13 mouse cellular contexts compared by ENCODE assay signal in genomic region chr5:36375886-36376285, GRCm38 (mm10). TPM values are rescaled to one million over a fixed set of nuclear protein-coding genes. Genes with fewer than 3 reads are reported as not detected.
DNase-seq lines count a peak whose midpoint lies in the region; ATAC-seq and TF ChIP-seq lines count a peak whose summit lies in the region.
"Had no signal": no experiment of that assay in that cellular context is flagged by ENCODE, and none has a peak within 500 bp of the region (broad histone marks: within the 10 kb centered on the region; RNA-seq: fewer than 3 reads in every experiment).

No protein-coding gene starts in this region.

- no peak overlapping the region for H3K4me2 ChIP-seq in lung, embryonic 14.5 days
- H3K4me2 ChIP-seq in intestine, embryonic 14.5 days (ENCODE audit: low read length) = no peak overlapping the region
- H3K4me2 ChIP-seq: embryonic facial prominence, embryonic 12.5 days; heart, embryonic 13.5 days; liver, embryonic 13.5 days; midbrain, embryonic 12.5 days had no signal

- peak; percentile 30 for DNase-seq in lung, embryonic 14.5 days
- no peak for DNase-seq in lung, postnatal 14 days
- DNase-seq in Muller cell, postnatal 12 days (ENCODE audit: inconsistent ontology term) = peak; percentile 76
- DNase-seq in intestine, embryonic 14.5 days (ENCODE audit: low spot score) = no peak
- peak; percentile 42 for DNase-seq in splenic B cell, adult 2 months (ENCODE audit: low read depth, low spot score)
- DNase-seq in layer of hippocampus, adult 8-10 months (ENCODE audit: low spot score in 2 of 2) = no peak
- DNase-seq in left cerebral cortex, postnatal 4 days = no peak
- DNase-seq in cerebellum, adult 11 months = no peak
- DNase-seq: liver, embryonic 13.5 days had no signal

- H3K9me3 ChIP-seq in lung, embryonic 14.5 days (ENCODE audit: low read depth, low read length) = no peaks in the 10 kb centered on the region
- H3K9me3 ChIP-seq in intestine, embryonic 14.5 days (ENCODE audit: control insufficient read depth, low read length) = no peaks in the 10 kb centered on the region
- H3K9me3 ChIP-seq: embryonic facial prominence, embryonic 12.5 days; G1E; heart, embryonic 13.5 days; liver, embryonic 13.5 days; midbrain, embryonic 12.5 days had no signal

- 51% methylated on average over 8 of the region's 8 CpGs for WGBS in lung, embryonic 14.5 days
- 33% methylated on average over 8 of the region's 8 CpGs for WGBS in intestine, embryonic 14.5 days

- peaks cover 32% of the 10 kb centered on the region for H3K4me1 ChIP-seq in lung, embryonic 14.5 days (ENCODE audit: insufficient read depth)
- peaks cover 78% of the 10 kb centered on the region for H3K4me1 ChIP-seq in intestine, embryonic 14.5 days (replicated peaks; ENCODE audit: control insufficient read depth, insufficient read depth, low read length)

- intact Hi-C loops in left cerebral cortex, postnatal 4 days (cut with DNase I) = no loop called here

- H3K4me3 ChIP-seq in lung, embryonic 14.5 days (ENCODE audit: low read depth, low read length) = no peak overlapping the region
- H3K4me3 ChIP-seq in intestine, embryonic 14.5 days (ENCODE audit: low read depth, low read length) = no peak overlapping the region
- H3K4me3 ChIP-seq: embryonic facial prominence, embryonic 12.5 days; heart, embryonic 13.5 days; liver, embryonic 13.5 days; midbrain, embryonic 12.5 days had no signal

- no peaks in the 10 kb centered on the region for H3K27me3 ChIP-seq in lung, embryonic 14.5 days (ENCODE audit: insufficient read depth, low read length)
- no peaks in the 10 kb centered on the region for H3K27me3 ChIP-seq in intestine, embryonic 14.5 days (replicated peaks; ENCODE audit: control insufficient read depth, insufficient read depth, low read length)
- H3K27me3 ChIP-seq in splenic B cell, adult 2 months (ENCODE audit: control insufficient read depth, insufficient read depth, low read length, poor library complexity, severe bottlenecking) = no peaks in the 10 kb centered on the region
- H3K27me3 ChIP-seq: embryonic facial prominence, embryonic 12.5 days; heart, embryonic 13.5 days; liver, embryonic 13.5 days had no signal

- H3K9ac ChIP-seq in lung, embryonic 14.5 days = no peak overlapping the region
- H3K9ac ChIP-seq in intestine, embryonic 14.5 days (ENCODE audit: low read length) = no peak overlapping the region
- H3K9ac ChIP-seq: embryonic facial prominence, embryonic 12.5 days; heart, embryonic 13.5 days; liver, embryonic 13.5 days; midbrain, embryonic 12.5 days had no signal

- no peak overlapping the region for H3K27ac ChIP-seq in lung, embryonic 14.5 days (ENCODE audit: low read depth)
- peak overlapping the region; percentile 83 for H3K27ac ChIP-seq in intestine, embryonic 14.5 days (ENCODE audit: low read depth)
- H3K27ac ChIP-seq: heart, embryonic 13.5 days; liver, embryonic 13.5 days; midbrain, embryonic 12.5 days had no signal

- no peak for ATAC-seq in lung, embryonic 14.5 days (ENCODE audit: insufficient read depth)
- ATAC-seq in intestine, embryonic 14.5 days (replicated peaks; ENCODE audit: low FRiP score, low TSS enrichment, low read depth) = no peak

- no peak for TF ChIP-seq CTCF in lung, embryonic 14.5 days (IDR thresholded peaks at IDR 0.05; ENCODE audit: low read depth)

- H3K36me3 ChIP-seq in lung, embryonic 14.5 days (ENCODE audit: insufficient read depth) = no peaks in the 10 kb centered on the region
- H3K36me3 ChIP-seq in intestine, embryonic 14.5 days (ENCODE audit: control insufficient read depth, insufficient read depth, low read length) = no peaks in the 10 kb centered on the region
- H3K36me3 ChIP-seq in splenic B cell, adult 2 months (ENCODE audit: control insufficient read depth, insufficient read depth, low read length, poor library complexity, severe bottlenecking) = no peaks in the 10 kb centered on the region
- H3K36me3 ChIP-seq: embryonic facial prominence, embryonic 12.5 days; G1E; heart, embryonic 13.5 days; liver, embryonic 13.5 days; midbrain, embryonic 12.5 days had no signal

RNA-seq across cellular contexts. Expression of gene Sorcs2, which starts 22.1 kb away (rescaled TPM):
- polyA plus RNA-seq in lung, embryonic 14.5 days (2014; fragmentation: Nextera tagmentation; extraction: Ambion mirVana) = 17.5 and 20.6 TPM in 2 replicates
- polyA plus RNA-seq in intestine, embryonic 14.5 days (2014; fragmentation: Nextera tagmentation; extraction: Ambion mirVana) = 12.8 and 14.4 TPM in 2 replicates
- 10 to 100 TPM; 46.9 to 54.4 (median 48.9) TPM for total RNA-seq in layer of hippocampus, adult 8-10 months (2022)
- total RNA-seq in left cerebral cortex, postnatal 4 days (2021) = 10 to 100 TPM; 33.9 to 35.4 TPM

Comparison
In these comparisons a context has a peak if more than half of its experiments do, and no peak if none do; other contexts are left out.
1. DNase-seq: peak in lung, embryonic 14.5 days (single experiment), Muller cell, postnatal 12 days (single experiment) and splenic B cell, adult 2 months (single experiment); none in lung, postnatal 14 days (single experiment), intestine, embryonic 14.5 days (single experiment), layer of hippocampus, adult 8-10 months (0 of 2), left cerebral cortex, postnatal 4 days (single experiment) and cerebellum, adult 11 months (single experiment).